Mouse (Mus musculus) embryonic fibroblast, embryonic 13.5 days (primary cell): Measurements from ENCODE around the gene Itsn2.

Experiments
- CTCF ChIP-seq: IDR thresholded peaks from 2 replicates; pipeline ENCODE4 v1.5.1; 2011; ENCODE audit warnings: mild to moderate bottlenecking, control low read depth, low read length, moderate library complexity, borderline replicate concordance; ENCODE audit not compliant: insufficient read depth
- POLR2A ChIP-seq: IDR thresholded peaks from 2 replicates; pipeline ENCODE4 v1.6.1; 2011; ENCODE audit warnings: low read depth, mild to moderate bottlenecking, control low read depth, low read length, moderate library complexity

- TF ChIP-seq POLR2A (no peak), CTCF (no peak)
Measured at GRCm38 (mm10) chr12:4599713-4600112, 7.3 kb downstream of the Itsn2 start.
